Mouse (Mus musculus): ENCODE measurements around the gene Rom1. TPM values are rescaled to one million over a fixed set of nuclear protein-coding genes. Genes with fewer than 3 reads are reported as not detected.
"Not testable (repeated sequence)": the region's sequence is repeated elsewhere in the genome, so short reads cannot be mapped to it uniquely, and the experiment has no call there.

The Rom1 gene
- polyA plus RNA-seq, 2 experiments from 2014 or later, result 7.7 to 11.6 TPM

DNA sequence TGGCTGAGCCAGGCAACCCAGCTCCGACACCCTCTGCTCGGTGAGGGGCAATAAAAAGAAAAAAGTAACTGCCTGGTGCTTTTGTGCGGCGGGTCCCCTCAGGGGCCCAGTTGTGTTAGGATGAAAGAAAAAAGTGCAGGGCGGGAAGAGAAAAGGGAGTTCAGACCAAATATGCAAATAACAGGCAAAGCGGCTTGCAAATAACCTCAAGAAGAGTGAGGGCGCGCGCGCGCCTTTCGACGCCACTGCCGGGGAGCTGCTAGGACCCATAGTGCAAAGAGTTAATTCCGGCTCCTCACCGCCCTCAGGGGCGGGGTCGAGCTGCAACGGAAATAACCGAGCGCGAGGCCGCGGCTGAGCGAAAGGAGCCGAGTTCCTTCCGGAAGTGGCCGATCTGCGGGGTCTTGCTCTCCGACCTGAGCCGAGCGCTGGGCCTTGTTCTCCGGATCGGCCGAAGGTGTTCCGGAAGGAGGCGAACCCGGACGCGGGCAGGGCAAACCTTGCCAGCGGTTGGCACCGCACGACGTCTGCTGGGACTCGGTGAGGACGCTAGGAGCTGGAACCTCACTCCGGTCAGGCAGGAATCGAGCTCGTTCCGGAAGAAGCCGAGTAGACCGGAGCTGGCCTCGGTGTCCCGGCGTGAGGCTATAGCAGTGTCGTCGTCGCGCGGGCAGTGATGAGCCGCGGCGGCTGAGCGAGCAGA lies 12.5 kb upstream of the Rom1 start, which contains the start of gene Mta2:
Gene Mta2, plus strand, starts transcription at position 361 of the 703 bp plus-strand sequence.
- ATAC-seq, result peak; percentile 93

- ATAC-seq, result no peak
Observed at GRCm38 (mm10) chr19:8941136-8941514, 12.0 kb upstream of the Rom1 start.

DNA sequence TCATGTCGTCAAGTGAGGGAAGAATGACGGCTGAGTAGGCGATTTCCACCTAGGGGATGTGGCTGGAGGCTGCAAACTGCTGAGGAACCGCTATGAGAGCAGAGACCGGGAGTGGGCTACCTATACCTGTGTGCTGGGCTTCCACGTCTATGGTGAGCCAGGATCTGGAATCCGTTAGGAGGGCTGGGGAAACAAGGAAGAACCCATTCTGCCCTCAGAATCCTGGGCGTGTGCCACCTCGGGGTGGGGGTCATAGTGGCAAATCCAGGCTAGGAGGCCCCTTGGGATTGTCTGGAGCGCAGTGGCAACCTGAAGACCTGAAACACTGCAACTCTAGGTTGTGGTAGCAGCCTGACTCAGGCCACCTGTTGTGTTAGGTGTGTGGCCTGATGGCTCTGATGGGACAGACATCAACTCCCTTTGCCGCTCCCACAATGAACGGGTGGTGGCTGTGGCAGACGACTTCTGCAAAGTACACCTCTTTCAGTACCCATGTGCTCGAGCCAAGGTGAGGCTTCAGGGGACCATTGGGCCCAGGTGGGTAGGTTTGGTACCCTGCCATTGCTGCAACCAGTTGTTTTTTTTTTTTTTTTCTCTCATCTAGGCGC lies 11.5 kb upstream of the Rom1 start:
- ATAC-seq, result no peak

DNA sequence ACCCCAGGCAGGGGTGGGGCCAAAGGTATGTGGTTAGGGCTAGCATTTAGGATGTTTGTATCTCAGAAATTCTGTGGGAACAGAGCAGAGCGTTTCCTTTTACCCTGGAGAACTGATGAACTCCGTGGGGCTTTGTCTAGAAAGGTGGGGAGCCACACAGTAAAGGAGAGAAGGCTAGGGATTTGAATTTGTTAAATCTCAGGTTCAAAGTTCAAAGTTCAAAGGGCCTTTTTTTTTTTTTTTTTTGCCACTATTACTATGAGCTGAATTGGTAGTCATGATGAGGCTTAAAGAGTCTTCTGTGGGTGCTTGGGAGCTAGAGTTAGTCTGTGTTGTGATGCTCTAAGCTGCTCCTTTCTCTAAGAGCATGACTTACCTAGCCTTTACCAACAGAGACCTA lies 7.6 kb upstream of the Rom1 start:
- no peak for ATAC-seq

- ATAC-seq, result no peak
Observed at GRCm38 (mm10) chr19:8930771-8931170, 1.6 kb upstream of the Rom1 start.

DNA sequence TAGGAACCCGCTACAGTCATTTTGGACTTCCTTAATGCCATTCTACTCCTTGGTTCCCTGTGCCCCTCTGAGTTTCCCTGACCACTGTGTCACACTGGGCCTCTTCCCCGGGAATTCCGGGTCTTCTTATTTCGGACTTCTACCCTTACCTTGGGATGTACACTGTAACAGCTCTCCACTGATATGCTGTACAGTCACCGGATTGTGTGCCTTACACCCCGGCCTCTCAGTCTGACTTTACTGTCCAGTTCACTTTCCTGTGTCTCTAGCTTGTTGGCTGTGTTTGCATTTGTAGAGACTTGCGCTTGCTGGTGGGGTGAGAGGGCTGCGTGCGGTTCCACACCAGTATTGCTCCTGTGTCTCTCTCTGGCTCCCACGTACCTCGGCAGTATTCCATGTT lies 961 bp upstream of the Rom1 start:
- no peak for ATAC-seq

DNA sequence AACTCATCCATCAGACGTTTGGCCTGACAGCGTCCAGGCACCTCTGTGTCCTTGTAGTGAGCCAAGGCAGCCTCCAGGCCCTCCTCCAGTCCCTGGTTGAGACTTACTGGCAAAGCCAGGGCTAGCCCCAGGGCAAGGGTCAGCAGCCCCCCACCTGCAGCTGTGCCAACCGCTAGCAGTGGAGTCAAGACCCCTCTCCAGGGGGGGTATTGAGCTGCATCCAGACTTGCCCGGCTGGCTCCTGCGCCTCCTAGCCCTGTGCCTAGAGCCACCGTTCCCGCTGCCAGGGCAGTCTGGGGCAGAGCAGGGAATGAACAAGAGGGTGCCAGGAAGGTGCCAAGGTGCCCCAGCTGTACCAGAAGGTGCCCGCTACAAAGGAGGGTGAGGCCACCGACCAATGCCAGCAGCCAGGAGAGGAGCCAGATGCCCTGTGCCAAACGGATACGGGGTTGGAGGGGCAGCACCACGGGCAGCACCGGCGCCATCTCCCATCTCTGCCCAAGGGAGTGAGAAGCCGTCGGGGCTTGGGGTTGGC lies 400 bp downstream of the Rom1 start:
- no peak for ATAC-seq

DNA sequence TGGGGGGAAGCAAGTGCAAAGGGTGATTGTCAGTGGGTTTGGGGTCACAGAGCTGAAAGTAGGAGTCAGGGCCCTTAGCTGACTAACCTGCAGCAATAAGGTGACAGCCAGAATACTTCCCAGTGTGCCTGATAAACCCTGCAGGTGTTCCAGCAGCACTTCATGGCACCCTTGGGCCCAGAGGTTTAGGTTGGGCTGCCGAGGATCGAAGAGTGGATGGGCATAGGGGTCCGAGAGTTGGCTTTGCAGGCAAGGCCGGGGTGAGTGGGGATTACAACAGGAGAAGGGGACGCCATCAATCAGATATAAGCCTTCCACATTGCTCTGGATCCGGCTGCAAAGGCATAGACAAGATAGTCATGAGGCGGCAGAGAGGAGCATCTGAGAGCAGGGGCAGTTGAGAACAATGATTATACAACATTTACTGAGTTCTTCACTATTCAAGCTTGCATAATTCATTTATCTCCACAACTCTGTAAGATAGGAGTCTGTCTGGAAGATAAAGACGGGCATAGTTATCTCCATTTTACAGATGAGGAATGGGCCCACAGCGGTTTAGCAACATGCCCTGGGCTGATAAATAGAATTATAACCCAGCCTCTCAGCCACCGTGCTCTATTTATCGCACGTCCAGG lies 1.1 kb downstream of the Rom1 start:
- no peak for ATAC-seq

GRCm38 (mm10) chr19:8926766-8927165 lies 2.4 kb downstream of the Rom1 start:
- peak; percentile 30 for ATAC-seq

GRCm38 (mm10) chr19:8921741-8922140 lies 7.4 kb downstream of the Rom1 start:
- no peak for ATAC-seq

DNA sequence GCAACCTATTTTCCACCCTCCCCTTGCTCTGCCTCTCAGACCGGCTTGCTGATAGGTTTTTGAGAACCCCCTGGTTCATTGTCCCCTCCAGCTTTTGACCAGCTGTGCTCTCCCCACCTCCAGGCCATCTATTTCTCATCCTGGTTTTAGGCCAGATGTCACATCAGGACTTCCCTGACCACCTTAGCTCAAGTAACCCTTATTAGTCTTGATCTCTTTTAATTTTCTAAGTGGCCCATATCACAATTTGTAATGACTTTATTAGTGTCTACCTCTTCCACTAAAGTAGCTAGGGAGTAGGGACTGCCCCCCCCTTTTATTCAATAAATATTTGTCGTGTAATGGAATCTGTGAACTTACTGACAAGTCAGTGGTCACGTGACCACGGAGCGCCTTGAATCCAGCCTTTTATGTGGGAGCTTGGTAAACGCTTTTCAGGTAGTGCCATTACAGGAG lies 8.3 kb downstream of the Rom1 start:
- ATAC-seq, result peak; percentile 19

DNA sequence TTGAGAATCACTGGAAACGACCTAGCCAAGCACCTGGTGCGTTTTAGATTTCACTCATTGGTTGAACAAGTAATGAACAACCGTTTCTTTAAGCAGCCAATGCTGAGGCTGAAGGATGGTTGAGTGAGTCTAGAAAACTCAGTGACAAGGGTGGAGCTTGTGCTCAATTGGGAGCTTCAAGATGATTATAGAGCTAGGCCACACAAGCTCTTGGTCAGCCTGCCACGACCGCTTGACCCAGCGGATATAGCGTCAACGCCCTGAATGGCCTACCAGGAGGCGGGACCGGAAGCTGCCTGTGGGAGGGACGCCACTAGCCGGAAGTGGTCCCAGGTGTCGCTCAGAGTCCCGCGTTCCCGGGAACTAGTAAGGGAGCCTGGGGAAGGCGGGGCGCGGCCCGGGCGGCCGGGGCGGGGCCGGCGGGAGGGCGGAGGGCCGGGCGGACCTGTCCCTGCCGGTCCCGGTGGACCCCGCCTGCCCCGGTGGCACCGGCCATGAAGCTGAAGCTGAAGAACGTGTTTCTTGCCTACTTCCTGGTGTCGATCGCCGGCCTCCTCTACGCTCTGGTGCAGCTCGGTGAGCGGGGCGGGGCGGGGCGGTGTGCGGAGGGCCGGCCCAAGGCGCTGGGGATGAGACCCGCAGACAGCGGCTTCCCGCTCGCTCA lies 9.0 kb downstream of the Rom1 start, which contains the start of gene B3gat3:
Gene B3gat3, plus strand, starts transcription at position 302 of the 664 bp plus-strand sequence.
- ATAC-seq, result peak; percentile 61

- ATAC-seq, result no peak
Observed at GRCm38 (mm10) chr19:8919684-8920072, 9.5 kb downstream of the Rom1 start.

DNA sequence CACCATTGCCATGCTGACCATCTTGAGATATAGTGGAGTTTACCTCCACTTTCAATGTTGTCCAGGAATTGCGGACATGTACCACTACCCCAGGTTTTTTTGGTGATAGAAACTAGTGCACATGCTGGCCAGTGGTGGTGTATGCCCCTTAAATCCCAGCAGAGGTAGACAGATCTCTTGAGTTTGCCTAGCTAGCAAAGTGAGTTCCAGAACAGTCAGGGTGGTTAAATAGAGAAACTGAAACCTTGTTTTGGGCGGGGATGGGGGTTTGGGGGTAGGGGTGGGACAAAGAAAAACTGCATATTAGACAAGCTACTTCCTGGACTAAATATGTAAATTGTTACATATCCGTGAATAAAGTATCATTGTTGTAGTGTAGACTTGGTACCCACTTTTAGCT lies 10.2 kb downstream of the Rom1 start:
- ATAC-seq, result peak; percentile 31

- ATAC-seq, result no peak
Observed at GRCm38 (mm10) chr19:8914212-8914611, 14.9 kb downstream of the Rom1 start.

- ATAC-seq, result no peak
Observed at GRCm38 (mm10) chr19:8911810-8912209, 17.3 kb downstream of the Rom1 start.

DNA sequence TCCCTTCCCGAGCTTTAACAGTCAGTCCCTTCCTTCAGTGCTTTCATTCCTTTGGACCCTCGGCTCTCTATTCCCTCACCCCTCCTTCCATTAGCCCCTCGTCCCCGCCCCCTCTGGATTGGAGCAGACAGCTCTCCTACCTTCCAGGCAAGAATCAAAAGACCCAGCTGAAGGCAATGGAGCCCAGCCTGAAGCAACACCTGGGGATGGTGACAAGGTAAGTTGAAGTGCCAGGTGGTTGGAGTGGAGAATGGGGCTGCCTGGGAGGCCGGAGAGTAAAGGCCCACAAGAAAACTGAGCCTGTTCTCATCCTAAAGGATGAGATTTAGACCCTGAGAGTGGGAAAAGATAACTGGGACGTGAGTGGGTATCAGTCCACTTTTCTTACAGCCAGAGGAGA lies 20.6 kb downstream of the Rom1 start:
- no peak for ATAC-seq

GRCm38 (mm10) chr19:8903412-8903811 lies 25.7 kb downstream of the Rom1 start:
- ATAC-seq, result no peak

- ATAC-seq, result no peak
Observed at GRCm38 (mm10) chr19:8899079-8899478, 30.1 kb downstream of the Rom1 start.

GRCm38 (mm10) chr19:8898576-8898975 lies 30.6 kb downstream of the Rom1 start:
- ATAC-seq, result no peak

DNA sequence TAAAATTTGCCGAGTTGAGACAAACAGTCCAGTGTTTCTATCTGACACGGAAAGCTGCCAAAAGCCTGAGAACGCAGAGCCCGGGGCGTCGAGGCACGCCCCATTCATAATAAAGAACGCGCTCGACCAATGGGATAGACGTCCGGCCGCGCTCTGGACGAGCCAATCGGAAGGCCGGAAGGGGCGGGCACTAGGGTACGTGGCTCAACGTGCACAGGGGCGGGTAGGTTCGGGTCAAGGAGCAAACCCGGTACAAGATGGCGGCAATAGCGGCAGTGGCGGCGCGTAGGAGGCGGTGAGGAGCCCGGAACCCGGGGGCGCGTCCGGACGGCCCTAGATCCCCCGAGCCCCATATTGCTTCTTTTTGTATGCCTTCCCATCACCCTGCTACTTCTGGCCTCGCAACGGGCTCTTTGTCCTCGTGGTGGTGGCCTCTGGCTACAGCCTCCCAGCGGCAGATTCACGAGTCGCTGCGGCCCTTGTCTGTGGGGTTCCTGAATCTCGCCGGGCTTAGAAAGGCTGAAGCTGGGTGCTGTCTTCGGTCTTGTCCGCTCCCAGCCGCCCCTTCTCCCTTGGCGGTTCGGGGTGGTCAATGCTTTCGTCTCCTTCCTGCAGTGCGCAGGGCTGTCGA lies 31.2 kb downstream of the Rom1 start, which contains the start of gene Ganab:
Gene Ganab, plus strand, starts transcription at position 207 of the 631 bp plus-strand sequence.
- peak; percentile 98 for ATAC-seq

DNA sequence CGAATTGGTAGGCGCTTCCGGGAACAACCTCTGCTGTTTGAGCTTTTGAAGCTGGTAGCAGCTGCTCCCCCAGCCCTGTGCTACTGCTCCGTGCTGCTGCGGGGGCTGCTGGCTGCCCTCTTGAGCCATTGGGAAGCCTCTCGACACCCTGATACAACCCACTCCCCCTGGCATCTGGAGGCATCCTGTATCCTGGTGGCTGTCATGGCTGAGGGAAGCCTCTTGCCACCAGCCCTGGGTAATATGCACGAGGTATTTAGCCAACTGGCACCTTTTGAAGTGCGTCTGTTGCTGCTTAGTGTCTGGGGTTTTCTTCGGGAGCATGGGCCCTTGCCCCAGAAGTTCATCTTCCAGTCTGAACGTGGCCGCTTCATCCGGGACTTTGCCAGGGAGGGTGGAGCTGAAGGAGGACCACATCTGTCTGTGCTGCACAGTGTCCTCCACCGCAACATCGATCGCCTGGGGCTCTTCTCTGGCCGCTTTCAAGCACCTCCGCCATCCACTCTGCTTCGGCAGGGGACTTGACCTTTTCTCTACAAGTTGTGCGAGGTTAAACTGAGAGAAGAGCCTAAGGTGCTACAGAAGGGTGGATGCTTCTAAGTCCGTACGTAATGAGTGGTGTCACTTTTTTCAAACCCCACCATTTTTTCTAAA lies 31.8 kb downstream of the Rom1 start:
- not testable (repeated sequence) for ATAC-seq

All from activated CD4-positive, CD25-positive, alpha-beta regulatory T cell, adult 4 months (primary cell).